Mouse (Mus musculus) stomach, embryonic 14.5 days (tissue): ENCODE data around the gene Cdc42ep1. TPM values are rescaled to one million over a fixed set of nuclear protein-coding genes. Genes with fewer than 3 reads are reported as not detected.

ENCODE experiments used
- ATAC-seq: fragments of 200-750 bp; cut with Nextera tagmentation; 2 replicates; pipeline ENCODE4 v1.8.0; 2017; ENCODE audit warnings: low read depth, moderate TSS enrichment; ENCODE audit not compliant: insufficient number of reproducible peaks, insufficient read depth, low FRiP score
- H3K27ac ChIP-seq: fragments of 300-500 bp; sonication (generic); 2 replicates; pipeline ENCODE4 v1.5.1; 2014; ENCODE audit warnings: mild to moderate bottlenecking, low read length, moderate library complexity, mixed read lengths
- H3K27me3 ChIP-seq: fragments of 300-500 bp; sonication (generic); 2 replicates; pipeline ENCODE4 v1.6.1; 2014; ENCODE audit warnings: low read length, control low read depth, mixed read lengths; ENCODE audit not compliant: control insufficient read depth, insufficient read depth
- H3K36me3 ChIP-seq: fragments of 300-500 bp; sonication (generic); 2 replicates; pipeline ENCODE4 v1.6.1; 2014; ENCODE audit warnings: mild to moderate bottlenecking, control low read depth, low read length, moderate library complexity, mixed read lengths; ENCODE audit not compliant: control insufficient read depth, insufficient read depth
- H3K4me1 ChIP-seq: fragments of 300-500 bp; sonication (generic); 2 replicates; pipeline ENCODE4 v1.6.1; 2014; ENCODE audit warnings: low read length, control low read depth, mixed read lengths; ENCODE audit not compliant: control insufficient read depth, insufficient read depth
- H3K4me2 ChIP-seq: fragments of 300-500 bp; sonication (generic); replicated peaks from 2 replicates; pipeline ENCODE4 v1.6.1; 2014; ENCODE audit warnings: low read depth, low read length, control low read depth
- H3K4me3 ChIP-seq: fragments of 300-500 bp; sonication (generic); 2 replicates; pipeline ENCODE4 v1.5.1; 2014; ENCODE audit warnings: low read depth, low read length, control low read depth
- H3K9ac ChIP-seq: fragments of 300-500 bp; sonication (generic); replicated peaks from 2 replicates; pipeline ENCODE4 v1.6.1; 2014; ENCODE audit warnings: low read depth, mild to moderate bottlenecking, control low read depth, low read length, moderate library complexity, mixed read lengths
- H3K9me3 ChIP-seq: fragments of 300-500 bp; sonication (generic); 2 replicates; pipeline ENCODE4 v1.6.1; 2016; ENCODE audit warnings: low read depth, low read length, control low read depth; ENCODE audit not compliant: control insufficient read depth
- WGBS: fragments of 180-500 bp; shearing (Covaris S2); extraction: QIAGEN DNeasy Blood & Tissue Kit; methylation state at CpG from one replicate; pipeline ENCODE4 v1.1.7; 2014; 5-methylcytosine and 5-hydroxymethylcytosine counted together
- polyA plus RNA-seq: library from polyadenylated mRNA; unstranded; fragments of >200 nt; fragmentation: Nextera tagmentation; extraction: Ambion mirVana; gene quantifications from 2 replicates; pipeline ENCODE4 v1.2.1, GENCODE M21; 2014

Cdc42ep1 gene
- polyA plus RNA-seq, 1 experiment from 2014 or later = 40.7 TPM

- H3K27me3 ChIP-seq = no peaks in the 10 kb centered on the region
- WGBS = 73% methylated on average over 12 of the region's 12 CpGs
- no peak for ATAC-seq
- no peak overlapping the region for H3K4me2 ChIP-seq
- peak overlapping the region; percentile 72 for H3K27ac ChIP-seq
- no peaks in the 10 kb centered on the region for H3K9me3 ChIP-seq
- H3K4me3 ChIP-seq = no peak overlapping the region
- no peak overlapping the region for H3K9ac ChIP-seq
- H3K4me1 ChIP-seq = peaks cover 32% of the 10 kb centered on the region
- peaks cover 27% of the 10 kb centered on the region; the same call in 1 of the 2 replicates for H3K36me3 ChIP-seq
Measured at GRCm38 (mm10) chr15:78849485-78849884, 7.1 kb downstream of the Cdc42ep1 start.

DNA sequence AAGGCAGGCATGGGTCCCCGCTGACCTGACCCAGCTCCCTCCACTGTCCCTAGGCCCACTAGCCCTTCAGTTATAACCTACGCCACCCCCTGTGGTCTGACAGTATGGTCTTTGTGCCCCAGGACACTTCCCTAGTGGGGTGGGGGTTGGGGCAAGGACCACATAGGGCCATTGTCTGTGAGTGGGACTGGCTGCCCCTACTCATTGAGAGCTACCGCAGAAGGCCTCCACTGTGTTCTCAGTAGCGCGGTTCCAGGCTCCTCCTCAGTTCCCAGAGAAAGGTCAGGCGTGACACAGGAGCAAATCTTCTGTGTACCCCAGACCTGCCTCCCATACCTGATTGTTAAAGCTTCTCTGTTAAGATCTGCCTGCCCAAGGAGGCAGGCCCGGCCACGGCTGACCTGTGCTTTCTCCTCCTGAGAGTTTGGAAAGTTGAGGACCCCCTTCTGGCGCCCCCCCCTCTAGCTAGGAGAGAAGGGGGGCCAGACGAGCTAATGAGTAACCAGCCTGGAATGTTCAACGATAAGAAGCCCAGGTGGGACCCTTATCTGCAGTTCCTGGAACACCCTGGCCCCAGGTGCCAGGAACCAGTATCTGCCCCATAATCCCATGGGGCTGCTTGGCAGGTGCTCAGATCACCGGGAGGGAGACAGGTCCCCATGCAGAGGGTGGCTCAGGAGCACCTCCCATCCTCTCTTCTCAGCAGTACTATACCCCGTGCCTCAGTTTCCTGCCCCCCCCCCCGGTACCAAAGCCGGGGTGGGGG is 7.8 kb downstream of the Cdc42ep1 start:
- peak; percentile 71 for ATAC-seq
- Histone ChIP-seq H3K27me3 (no peaks in the 10 kb centered on the region), H3K4me3 (no peak overlapping the region), H3K36me3 (peaks cover 27% of the 10 kb centered on the region; the same call in 1 of the 2 replicates), H3K9ac (no peak overlapping the region), H3K4me1 (peaks cover 26% of the 10 kb centered on the region), H3K9me3 (no peaks in the 10 kb centered on the region), H3K4me2 (no peak overlapping the region), H3K27ac (peak overlapping the region; percentile 72)
- 49% methylated on average over 15 of the region's 15 CpGs for WGBS

- no peak for ATAC-seq
- Histone ChIP-seq H3K4me3 (no peak overlapping the region), H3K9ac (no peak overlapping the region), H3K4me2 (no peak overlapping the region), H3K36me3 (peaks cover 27% of the 10 kb centered on the region; the same call in 1 of the 2 replicates), H3K4me1 (peaks cover 20% of the 10 kb centered on the region), H3K9me3 (no peaks in the 10 kb centered on the region), H3K27ac (peak overlapping the region; percentile 72), H3K27me3 (no peaks in the 10 kb centered on the region)
- 60% methylated on average over 6 of the region's 6 CpGs for WGBS
Measured at GRCm38 (mm10) chr15:78850944-78851343, 8.5 kb downstream of the Cdc42ep1 start.

- peak overlapping the region; percentile 72 for H3K27ac ChIP-seq
- peak overlapping the region; percentile 16; the same call in 1 of the 2 replicates for H3K4me2 ChIP-seq
- H3K9ac ChIP-seq = no peak overlapping the region
- no peaks in the 10 kb centered on the region for H3K27me3 ChIP-seq
- WGBS = 12% methylated on average over 13 of the region's 13 CpGs
- peaks cover 27% of the 10 kb centered on the region; the same call in 1 of the 2 replicates for H3K36me3 ChIP-seq
- no peak overlapping the region for H3K4me3 ChIP-seq
- H3K4me1 ChIP-seq = peaks cover 14% of the 10 kb centered on the region
- peak; percentile 71 for ATAC-seq
- H3K9me3 ChIP-seq = no peaks in the 10 kb centered on the region
Measured at GRCm38 (mm10) chr15:78851505-78852153, 9.2 kb downstream of the Cdc42ep1 start.

- H3K4me1 ChIP-seq = peaks cover 12% of the 10 kb centered on the region
- no peak within 1 kb of the TSS for H3K27ac ChIP-seq
- no peak for ATAC-seq
- no peak within 1 kb of the TSS for H3K4me2 ChIP-seq
- H3K36me3 ChIP-seq = no peaks in the 10 kb centered on the region
- WGBS = 71% methylated on average over 8 of the region's 8 CpGs
- H3K9me3 ChIP-seq = no peaks in the 10 kb centered on the region
- no peak within 1 kb of the TSS for H3K4me3 ChIP-seq
- H3K27me3 ChIP-seq = no peaks in the 10 kb centered on the region
- H3K9ac ChIP-seq = no peak within 1 kb of the TSS
Measured at GRCm38 (mm10) chr15:78855303-78855965, 13.0 kb downstream of the Cdc42ep1 start, which contains the start of gene Lgals2. TSS of gene Lgals2 (minus strand) at chr15:78855529.

DNA sequence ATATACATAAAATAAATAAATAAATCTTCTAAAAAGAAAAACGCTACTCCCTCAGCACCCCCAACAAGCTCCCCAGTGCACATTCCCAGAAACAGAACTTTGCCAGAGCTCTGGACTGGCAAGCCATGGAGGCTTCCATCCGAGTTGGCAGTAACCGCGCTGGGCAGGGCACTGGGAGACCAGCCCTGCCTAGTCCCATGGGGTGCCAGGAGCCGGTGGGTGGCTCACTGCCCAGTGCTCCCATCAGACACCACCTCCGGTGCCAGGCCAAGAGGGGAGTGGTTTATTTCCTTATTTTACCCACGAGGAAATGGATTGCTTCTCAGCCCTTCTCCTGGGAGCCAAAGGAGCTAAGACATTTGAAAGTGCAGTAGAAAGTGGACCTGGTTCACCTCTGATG is 14.6 kb downstream of the Cdc42ep1 start:
- Histone ChIP-seq H3K4me3 (no peak overlapping the region), H3K36me3 (no peaks in the 10 kb centered on the region), H3K9me3 (no peaks in the 10 kb centered on the region), H3K4me1 (no peaks in the 10 kb centered on the region), H3K9ac (no peak overlapping the region), H3K4me2 (no peak overlapping the region), H3K27ac (no peak overlapping the region), H3K27me3 (no peaks in the 10 kb centered on the region)
- 71% methylated on average over 7 of the region's 7 CpGs for WGBS
- 0 out of 2 replicates have a peak, but pooled peaks have one; percentile 14 for ATAC-seq

DNA sequence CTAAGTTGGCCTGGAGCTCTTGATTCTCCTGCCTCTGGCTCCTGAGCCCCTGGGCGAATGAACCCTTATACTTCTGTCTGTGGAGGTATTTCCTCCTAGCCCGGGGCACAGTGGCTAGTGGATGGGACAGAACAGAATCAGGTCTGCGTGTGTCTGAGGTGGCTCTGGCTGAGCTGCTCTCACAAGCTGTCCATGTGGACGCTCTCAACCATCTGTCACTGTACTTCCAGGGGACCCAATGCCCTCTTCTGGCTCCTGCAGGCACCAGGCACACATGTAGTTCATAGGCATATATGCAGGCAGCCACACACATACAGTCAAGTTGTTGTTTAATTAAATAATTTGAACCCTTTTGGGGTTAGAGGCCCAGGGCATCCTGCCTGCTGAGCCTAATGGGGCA is 16.9 kb downstream of the Cdc42ep1 start:
- H3K9me3 ChIP-seq = no peaks in the 10 kb centered on the region
- no peaks in the 10 kb centered on the region for H3K36me3 ChIP-seq
- no peak overlapping the region for H3K27ac ChIP-seq
- H3K4me3 ChIP-seq = no peak overlapping the region
- H3K27me3 ChIP-seq = no peaks in the 10 kb centered on the region
- no peak for ATAC-seq
- H3K4me1 ChIP-seq = 0 out of 2 replicates have a peak, but pooled peaks cover 5% of the 10 kb centered on the region
- H3K9ac ChIP-seq = no peak overlapping the region
- 67% methylated on average over 4 of the region's 4 CpGs for WGBS
- H3K4me2 ChIP-seq = no peak overlapping the region

DNA sequence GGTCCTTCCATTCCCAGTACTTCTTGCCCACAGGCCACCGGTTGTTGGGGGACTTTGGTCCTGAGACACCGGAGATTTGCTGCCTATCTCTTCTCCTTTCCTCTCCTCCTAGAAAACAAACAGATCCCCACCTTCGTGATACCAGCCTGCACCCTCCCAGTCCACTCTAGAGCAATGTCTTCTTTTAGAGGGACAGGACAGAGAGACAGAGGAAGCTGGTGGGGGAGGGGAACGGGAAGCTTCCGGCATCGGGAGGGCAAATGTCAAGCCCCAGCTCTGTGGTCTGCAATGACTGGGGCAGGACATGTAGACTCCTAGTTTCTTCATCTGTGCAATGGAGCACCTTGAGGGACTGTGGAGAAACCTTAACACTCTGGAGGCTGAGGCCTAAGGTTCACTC is 17.3 kb downstream of the Cdc42ep1 start:
- no peaks in the 10 kb centered on the region for H3K9me3 ChIP-seq
- WGBS = 59% methylated on average over 6 of the region's 6 CpGs
- no peak overlapping the region for H3K4me2 ChIP-seq
- no peak for ATAC-seq
- no peak overlapping the region for H3K27ac ChIP-seq
- no peak overlapping the region for H3K9ac ChIP-seq
- no peaks in the 10 kb centered on the region for H3K27me3 ChIP-seq
- no peak overlapping the region for H3K4me3 ChIP-seq
- 0 out of 2 replicates have a peak, but pooled peaks cover 5% of the 10 kb centered on the region for H3K4me1 ChIP-seq
- H3K36me3 ChIP-seq = no peaks in the 10 kb centered on the region
